Mouse (Mus musculus): ENCODE results near the gene Ivns1abp.
"Not testable (repeated sequence)": the region's sequence is repeated elsewhere in the genome, so short reads cannot be mapped to it uniquely, and the experiment has no call there.

Gene Ivns1abp

GRCm38 (mm10) chr1:151344283-151345108, at the start of gene Ivns1abp:
Ivns1abp (plus strand) TSS chr1:151344477.
- peak; percentile 95 for DNase-seq (ENCODE audit: low read depth, low spot score)

DNA sequence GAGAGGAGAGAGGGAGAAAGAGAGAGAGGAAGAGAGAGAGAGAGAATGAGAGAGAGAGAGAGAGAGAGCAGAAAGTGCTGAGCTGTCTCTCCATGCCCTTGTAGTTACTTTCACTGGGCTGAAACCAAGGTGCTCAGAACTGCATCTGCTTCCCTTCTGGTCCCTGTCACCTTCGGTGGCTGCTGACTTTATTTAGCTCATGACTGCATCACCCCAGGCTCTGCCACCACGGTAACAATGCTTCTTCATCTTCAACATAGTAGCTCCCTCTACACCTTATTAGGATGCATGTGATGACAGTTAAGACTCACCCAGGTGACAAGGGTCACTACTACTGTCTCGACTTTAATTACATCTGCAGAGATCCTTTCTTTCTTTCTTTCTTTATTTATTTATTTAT, 48.8 kb upstream of the Ivns1abp start:
- no peak for DNase-seq (ENCODE audit: low read depth, low spot score)

GRCm38 (mm10) chr1:151296621-151297020, 47.7 kb upstream of the Ivns1abp start:
- no peak for DNase-seq (ENCODE audit: low read depth, low spot score)

GRCm38 (mm10) chr1:151297025-151297424, 47.3 kb upstream of the Ivns1abp start:
- no peak for DNase-seq (ENCODE audit: low read depth, low spot score)

- DNase-seq (ENCODE audit: low read depth, low spot score): no peak
Measured at GRCm38 (mm10) chr1:151297596-151297995, 46.7 kb upstream of the Ivns1abp start.

DNA sequence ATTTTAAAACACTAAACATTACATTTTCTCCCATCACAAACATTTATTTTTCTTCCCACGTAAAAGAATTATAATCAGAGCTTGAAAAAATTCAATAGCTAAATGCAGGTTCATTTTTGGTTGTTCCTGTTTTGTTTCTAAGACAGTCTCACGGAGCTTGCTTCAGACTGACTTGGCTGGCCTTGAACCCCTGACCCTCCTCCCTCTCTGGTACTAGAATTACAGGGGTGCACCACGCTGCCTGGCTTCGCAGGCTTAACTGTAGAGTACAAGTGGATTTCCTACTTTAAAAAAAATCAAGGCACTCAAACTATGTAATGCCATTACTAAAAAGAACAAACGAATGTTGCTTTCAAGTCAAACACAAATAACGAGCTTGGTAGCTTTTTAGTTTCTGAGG, 42.8 kb upstream of the Ivns1abp start:
- no peak for DNase-seq (ENCODE audit: low read depth, low spot score)

- DNase-seq (ENCODE audit: low read depth, low spot score): no peak
Measured at GRCm38 (mm10) chr1:151301904-151302303, 42.4 kb upstream of the Ivns1abp start.

- peak; percentile 63 for DNase-seq (ENCODE audit: low read depth, low spot score)
Measured at GRCm38 (mm10) chr1:151303265-151303664, 41.0 kb upstream of the Ivns1abp start.

DNA sequence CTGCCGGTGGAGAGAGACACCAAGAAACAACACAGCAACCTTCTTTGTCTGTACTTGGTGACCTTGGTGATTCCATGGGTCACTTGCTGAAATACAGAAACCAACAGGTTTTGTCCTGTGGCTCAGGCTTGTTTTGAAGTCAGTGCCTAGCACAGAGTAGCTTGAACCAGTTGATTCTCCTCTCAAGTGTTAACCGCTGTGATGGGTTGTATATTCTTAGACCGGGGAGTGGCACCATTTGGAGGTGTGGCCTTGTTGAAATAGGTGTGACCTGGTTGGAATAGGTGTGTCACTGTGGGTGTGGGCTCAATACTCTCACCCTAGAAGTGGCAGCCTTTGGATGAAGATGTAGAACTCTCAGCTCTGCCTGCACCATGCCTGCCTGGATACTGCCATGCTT, 39.3 kb upstream of the Ivns1abp start:
- DNase-seq (ENCODE audit: low read depth, low spot score): not testable (repeated sequence)

GRCm38 (mm10) chr1:151307059-151307458, 37.2 kb upstream of the Ivns1abp start:
- DNase-seq (ENCODE audit: low read depth, low spot score): no peak

DNA sequence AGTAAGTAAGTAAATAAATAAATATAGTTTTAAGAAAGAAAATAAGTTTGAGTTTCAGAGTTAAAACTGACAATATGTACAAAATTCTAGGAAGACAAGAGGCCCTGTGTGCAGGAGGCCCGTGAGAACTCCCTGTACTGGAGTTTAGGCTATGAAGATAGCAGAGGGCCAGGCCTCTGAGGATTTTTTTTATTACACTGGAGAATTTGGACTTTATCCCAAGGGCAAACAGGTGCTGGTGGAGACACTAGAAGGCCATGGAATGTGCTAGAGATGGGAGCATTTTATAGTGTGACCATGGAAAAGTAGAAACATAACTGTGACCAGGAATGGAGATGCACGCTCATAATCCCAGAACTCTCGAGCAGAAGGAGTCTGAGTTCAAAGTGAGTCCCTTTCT, 36.5 kb upstream of the Ivns1abp start:
- DNase-seq (ENCODE audit: low read depth, low spot score): no peak

- DNase-seq (ENCODE audit: low read depth, low spot score): no peak
Measured at GRCm38 (mm10) chr1:151308508-151308907, 35.8 kb upstream of the Ivns1abp start.

DNA sequence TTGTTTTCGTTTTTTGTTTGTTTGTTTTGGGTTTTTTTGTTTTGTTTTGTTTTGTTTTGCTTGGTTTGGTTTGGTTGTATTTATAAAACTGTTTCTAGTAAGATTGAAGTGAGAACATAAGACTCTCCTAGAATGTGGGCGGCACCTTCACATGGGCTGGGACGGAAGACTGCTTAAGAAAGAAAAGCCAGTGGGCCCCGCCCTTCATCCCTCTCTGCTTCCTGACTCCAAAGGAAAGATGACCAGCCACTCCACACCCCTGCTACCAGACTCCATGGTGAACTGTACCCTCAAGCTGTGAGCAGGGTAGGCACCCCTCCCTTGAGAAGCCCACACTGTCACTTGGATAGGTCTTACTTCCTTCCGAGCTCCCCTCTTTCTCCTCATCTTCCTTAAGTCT, 33.8 kb upstream of the Ivns1abp start:
- no peak for DNase-seq (ENCODE audit: low read depth, low spot score)

DNA sequence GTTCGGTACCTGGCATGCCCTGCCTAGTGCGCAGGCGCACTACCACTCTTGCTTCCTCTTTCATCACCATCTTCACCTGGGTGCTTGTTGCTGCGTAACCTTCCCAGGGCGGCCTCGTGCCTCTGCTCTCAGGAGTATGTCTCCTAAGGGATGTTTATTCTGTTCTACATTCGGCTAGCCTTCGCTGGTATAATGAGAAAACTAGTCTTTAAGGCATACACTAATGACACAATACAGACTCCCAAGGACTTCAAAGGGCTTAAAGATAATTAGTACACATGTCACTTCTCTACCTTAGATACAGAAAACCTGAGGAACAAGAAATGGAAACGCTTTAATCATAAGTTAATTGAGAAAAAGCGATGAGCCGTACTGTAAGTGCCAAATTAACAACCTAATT, 32.9 kb upstream of the Ivns1abp start:
- DNase-seq (ENCODE audit: low read depth, low spot score): no peak

GRCm38 (mm10) chr1:151319267-151319666, 25.0 kb upstream of the Ivns1abp start:
- no peak for DNase-seq (ENCODE audit: low read depth, low spot score)

DNA sequence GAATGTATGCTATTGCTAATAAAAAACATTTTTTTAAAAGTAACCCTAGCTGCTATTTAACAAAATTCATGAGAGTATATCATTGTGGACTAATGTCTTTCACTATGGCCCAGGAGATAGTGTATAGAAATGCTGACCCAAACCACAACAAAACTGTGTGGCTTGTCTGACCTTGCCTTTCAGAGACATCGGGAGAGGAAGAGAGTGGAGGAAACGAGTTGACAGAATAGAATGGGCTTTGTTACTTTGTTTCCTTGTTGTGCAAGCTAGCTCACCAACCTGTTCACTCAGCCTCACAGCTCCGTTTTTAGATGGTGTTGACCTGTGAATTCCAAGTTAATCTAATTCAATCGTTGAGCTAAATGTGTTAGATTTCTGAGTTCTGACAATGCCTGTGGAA, 23.9 kb upstream of the Ivns1abp start:
- no peak for DNase-seq (ENCODE audit: low read depth, low spot score)

GRCm38 (mm10) chr1:151325328-151325727, 18.9 kb upstream of the Ivns1abp start:
- DNase-seq (ENCODE audit: low read depth, low spot score): no peak

GRCm38 (mm10) chr1:151328341-151329097, 15.8 kb upstream of the Ivns1abp start:
- no peak for DNase-seq (ENCODE audit: low read depth, low spot score)

- no peak for DNase-seq (ENCODE audit: low read depth, low spot score)
Measured at GRCm38 (mm10) chr1:151329601-151330000, 14.7 kb upstream of the Ivns1abp start.

DNA sequence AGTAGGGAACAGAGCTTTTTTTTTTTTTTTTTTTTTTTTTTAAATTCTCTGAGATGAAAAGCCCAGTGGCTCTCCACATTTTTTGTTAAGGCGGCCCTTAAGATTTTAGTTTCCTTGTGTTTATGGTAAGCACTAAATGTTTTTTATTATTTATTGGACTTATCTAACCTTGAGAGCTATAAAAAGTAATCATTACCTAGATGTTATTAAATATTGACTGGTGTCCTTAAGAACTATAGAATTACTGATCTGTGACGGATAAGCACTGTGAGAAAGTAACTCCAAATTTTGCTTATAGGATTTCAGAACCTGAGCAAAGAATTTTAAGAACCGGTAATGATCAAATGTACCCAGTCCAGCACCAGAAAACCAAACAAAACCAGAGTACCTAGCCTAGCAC, 11.5 kb upstream of the Ivns1abp start:
- DNase-seq (ENCODE audit: low read depth, low spot score): no peak

DNA sequence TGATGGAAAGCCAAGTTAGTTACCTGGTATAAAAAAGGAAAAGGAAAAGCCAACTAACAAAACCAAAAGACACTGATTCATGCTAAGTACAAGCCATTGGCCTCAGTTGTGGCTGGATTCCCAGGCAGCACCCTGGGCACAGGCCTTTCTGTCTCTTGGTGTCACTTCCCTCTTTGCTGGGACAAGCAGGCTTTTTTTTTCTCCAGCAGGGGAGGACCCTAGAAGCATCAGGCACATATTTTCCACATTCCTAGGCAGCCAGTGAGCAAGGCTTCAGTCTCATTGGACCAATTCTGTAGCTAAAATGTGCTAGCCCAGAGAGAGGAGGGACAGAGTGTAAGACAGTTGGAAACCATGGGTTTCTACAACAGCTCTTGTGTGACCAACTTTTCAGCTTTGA, 6.0 kb upstream of the Ivns1abp start:
- DNase-seq (ENCODE audit: low read depth, low spot score): no peak

DNA sequence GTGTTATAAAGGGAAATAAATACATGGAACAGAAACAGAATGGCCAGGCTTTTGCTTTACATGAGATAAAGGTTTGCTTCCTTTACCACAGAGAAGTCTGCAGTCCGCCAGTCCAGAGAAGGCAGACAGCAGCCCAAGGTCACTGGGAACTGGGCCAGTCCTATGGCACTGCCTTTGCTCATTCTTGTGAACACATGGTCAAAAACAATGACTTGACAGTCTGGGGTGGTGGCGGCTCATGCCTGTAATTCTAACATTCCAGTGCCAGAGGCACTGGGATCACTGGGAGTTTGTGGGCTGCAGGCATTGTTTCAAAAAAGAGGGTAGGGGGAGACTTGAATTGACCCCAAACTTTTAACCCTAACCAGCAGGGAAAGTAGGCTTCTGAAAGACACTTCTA, 5.3 kb upstream of the Ivns1abp start:
- DNase-seq (ENCODE audit: low read depth, low spot score): no peak

Data from 3T3-L1 (cell line).